Mouse (Mus musculus): ENCODE data around the gene Wnk2.

Wnk2 gene

GRCm38 (mm10) chr13:49147858-49148226 is at the start of gene Wnk2:
Wnk2 (minus strand) TSS chr13:49148014.
- DNase-seq: peak; percentile 76 to 85

- DNase-seq: peak in 1 of 2 experiments; percentile 22
Measured at GRCm38 (mm10) chr13:49196766-49197165, 49.0 kb upstream of the Wnk2 start.

- DNase-seq: no peak
Measured at GRCm38 (mm10) chr13:49196211-49196610, 48.4 kb upstream of the Wnk2 start.

- peak; percentile 24 to 41 for DNase-seq
Measured at GRCm38 (mm10) chr13:49195651-49196050, 47.8 kb upstream of the Wnk2 start.

GRCm38 (mm10) chr13:49194811-49195210 is 47.0 kb upstream of the Wnk2 start:
- no peak for DNase-seq

- no peak for DNase-seq
Measured at GRCm38 (mm10) chr13:49193650-49194049, 45.8 kb upstream of the Wnk2 start.

- DNase-seq: peak; percentile 25 to 45
Measured at GRCm38 (mm10) chr13:49192156-49192855, 44.5 kb upstream of the Wnk2 start.

- peak in 1 of 2 experiments; percentile 28 for DNase-seq
Measured at GRCm38 (mm10) chr13:49191673-49192035, 43.8 kb upstream of the Wnk2 start.

- peak; percentile 48 to 69 for DNase-seq
Measured at GRCm38 (mm10) chr13:49190876-49191672, 43.3 kb upstream of the Wnk2 start.

GRCm38 (mm10) chr13:49189970-49190870 is 42.4 kb upstream of the Wnk2 start:
- DNase-seq: peak; percentile 60 to 78

- DNase-seq: no peak
Measured at GRCm38 (mm10) chr13:49188966-49189360, 41.1 kb upstream of the Wnk2 start.

GRCm38 (mm10) chr13:49188219-49188965 is 40.6 kb upstream of the Wnk2 start:
- no peak for DNase-seq

- DNase-seq: peak; percentile 88 to 93
Measured at GRCm38 (mm10) chr13:49187288-49188218, 39.7 kb upstream of the Wnk2 start, which contains the start of gene Ninj1. Ninj1 (plus strand) TSS chr13:49187485.

- DNase-seq: no peak
Measured at GRCm38 (mm10) chr13:49186798-49187287, 39.0 kb upstream of the Wnk2 start.

- peak in 1 of 2 experiments; percentile 26 for DNase-seq
Measured at GRCm38 (mm10) chr13:49183646-49184045, 35.8 kb upstream of the Wnk2 start.

GRCm38 (mm10) chr13:49183161-49183560 is 35.3 kb upstream of the Wnk2 start:
- DNase-seq: no peak

GRCm38 (mm10) chr13:49181411-49181984 is 33.7 kb upstream of the Wnk2 start:
- DNase-seq: peak in 1 of 2 experiments; percentile 19

- DNase-seq: no peak
Measured at GRCm38 (mm10) chr13:49180691-49181090, 32.9 kb upstream of the Wnk2 start.

- DNase-seq: no peak
Measured at GRCm38 (mm10) chr13:49180274-49180673, 32.5 kb upstream of the Wnk2 start.

GRCm38 (mm10) chr13:49178839-49179585 is 31.2 kb upstream of the Wnk2 start:
- peak; percentile 47 to 70 for DNase-seq

Measured in kidney, postnatal 4 days (tissue).